Mouse (Mus musculus): ENCODE results near the gene Stk11. TPM values are rescaled to one million over a fixed set of nuclear protein-coding genes. Genes with fewer than 3 reads are reported as not detected.
A peak's percentile ranks its signal among the peaks of the same experiment; 100 is the strongest.

Stk11 gene
- total and polyA plus RNA-seq, 2 experiments from 2014 or later, result 12.3 to 97.3 TPM

GRCm38 (mm10) chr10:80133226-80133849, 17.7 kb downstream of the Stk11 start:
- H3K4me1 ChIP-seq (ENCODE audit: insufficient read depth, low read length), result peaks cover 20% of the 10 kb centered on the region
- no peaks in the 10 kb centered on the region for H3K27me3 ChIP-seq (ENCODE audit: insufficient read depth, low read length)
- WGBS, result 63% methylated on average over 8 of the region's 8 CpGs
- no peaks in the 10 kb centered on the region for H3K9me3 ChIP-seq (ENCODE audit: low read length)
- no peak overlapping the region for H3K27ac ChIP-seq (ENCODE audit: low read depth, low read length)
- H3K4me2 ChIP-seq (ENCODE audit: low read depth, low read length, poor library complexity, severe bottlenecking), result no peak overlapping the region
- H3K4me3 ChIP-seq (ENCODE audit: low read depth, low read length), result no peak overlapping the region
- no peak for ATAC-seq (ENCODE audit: low FRiP score)
- peak; percentile 36 for TF ChIP-seq CTCF (IDR thresholded peaks at IDR 0.05)
- H3K9ac ChIP-seq (replicated peaks; ENCODE audit: low read length, poor library complexity, severe bottlenecking), result no peak overlapping the region
- H3K36me3 ChIP-seq (ENCODE audit: insufficient read depth, low read length), result peaks cover 65% of the 10 kb centered on the region
- no peak for DNase-seq (ENCODE audit: low spot score)

GRCm38 (mm10) chr10:80134421-80134820, 18.8 kb downstream of the Stk11 start:
- no peak overlapping the region for H3K9ac ChIP-seq (replicated peaks; ENCODE audit: low read length, poor library complexity, severe bottlenecking)
- H3K9me3 ChIP-seq (ENCODE audit: low read length), result no peaks in the 10 kb centered on the region
- no peaks in the 10 kb centered on the region for H3K27me3 ChIP-seq (ENCODE audit: insufficient read depth, low read length)
- no peak overlapping the region for H3K27ac ChIP-seq (ENCODE audit: low read depth, low read length)
- no peak for DNase-seq (ENCODE audit: low spot score)
- peaks cover 20% of the 10 kb centered on the region for H3K4me1 ChIP-seq (ENCODE audit: insufficient read depth, low read length)
- H3K36me3 ChIP-seq (ENCODE audit: insufficient read depth, low read length), result peaks cover 54% of the 10 kb centered on the region
- H3K4me2 ChIP-seq (ENCODE audit: low read depth, low read length, poor library complexity, severe bottlenecking), result no peak overlapping the region
- 85% methylated on average over 9 of the region's 9 CpGs for WGBS
- H3K4me3 ChIP-seq (ENCODE audit: low read depth, low read length), result no peak overlapping the region
- no peak for TF ChIP-seq CTCF (IDR thresholded peaks at IDR 0.05)
- no peak for ATAC-seq (ENCODE audit: low FRiP score)

- peaks cover 47% of the 10 kb centered on the region for H3K36me3 ChIP-seq (ENCODE audit: insufficient read depth, low read length)
These were observed 19.6 kb downstream of the Stk11 start for GRCm38 (mm10) chr10:80135161-80135560.

GRCm38 (mm10) chr10:80135641-80136040, 20.0 kb downstream of the Stk11 start:
- H3K36me3 ChIP-seq (ENCODE audit: insufficient read depth, low read length), result peaks cover 44% of the 10 kb centered on the region
- no peak overlapping the region for H3K4me3 ChIP-seq (ENCODE audit: low read depth, low read length)
- WGBS, result 97% methylated on average over 1 of the region's 1 CpGs
- no peaks in the 10 kb centered on the region for H3K27me3 ChIP-seq (ENCODE audit: insufficient read depth, low read length)
- no peaks in the 10 kb centered on the region for H3K9me3 ChIP-seq (ENCODE audit: low read length)
- ATAC-seq (ENCODE audit: low FRiP score) (no peak), DNase-seq (ENCODE audit: low spot score) (no peak)
- peaks cover 20% of the 10 kb centered on the region for H3K4me1 ChIP-seq (ENCODE audit: insufficient read depth, low read length)
- TF ChIP-seq CTCF (IDR thresholded peaks at IDR 0.05), result no peak
- H3K27ac ChIP-seq (ENCODE audit: low read depth, low read length), result no peak overlapping the region
- no peak overlapping the region for H3K4me2 ChIP-seq (ENCODE audit: low read depth, low read length, poor library complexity, severe bottlenecking)
- no peak overlapping the region for H3K9ac ChIP-seq (replicated peaks; ENCODE audit: low read length, poor library complexity, severe bottlenecking)

More at GRCm38 (mm10) chr10:80135161-80135560, 19.6 kb downstream of the Stk11 start:
- ATAC-seq (ENCODE audit: low FRiP score) (no peak), DNase-seq (ENCODE audit: low spot score) (no peak)
- H3K27ac ChIP-seq (ENCODE audit: low read depth, low read length), result no peak overlapping the region
- H3K4me3 ChIP-seq (ENCODE audit: low read depth, low read length), result no peak overlapping the region
- H3K4me1 ChIP-seq (ENCODE audit: insufficient read depth, low read length), result peaks cover 20% of the 10 kb centered on the region
- H3K27me3 ChIP-seq (ENCODE audit: insufficient read depth, low read length), result no peaks in the 10 kb centered on the region
- no peak for TF ChIP-seq CTCF (IDR thresholded peaks at IDR 0.05)
- no peaks in the 10 kb centered on the region for H3K9me3 ChIP-seq (ENCODE audit: low read length)
- 89% methylated on average over 10 of the region's 10 CpGs for WGBS
- no peak overlapping the region for H3K9ac ChIP-seq (replicated peaks; ENCODE audit: low read length, poor library complexity, severe bottlenecking)
- H3K4me2 ChIP-seq (ENCODE audit: low read depth, low read length, poor library complexity, severe bottlenecking), result no peak overlapping the region

- Histone ChIP-seq H3K9ac (replicated peaks; ENCODE audit: low read length, poor library complexity, severe bottlenecking) (peak overlapping the region; percentile 99), H3K36me3 (ENCODE audit: insufficient read depth, low read length) (peaks cover 37% of the 10 kb centered on the region), H3K9me3 (ENCODE audit: low read length) (no peaks in the 10 kb centered on the region), H3K27ac (ENCODE audit: low read depth, low read length) (peak overlapping the region; percentile 97), H3K4me3 (ENCODE audit: low read depth, low read length) (peak overlapping the region; percentile 70), H3K27me3 (ENCODE audit: insufficient read depth, low read length) (no peaks in the 10 kb centered on the region), H3K4me1 (ENCODE audit: insufficient read depth, low read length) (peaks cover 20% of the 10 kb centered on the region), H3K4me2 (ENCODE audit: low read depth, low read length, poor library complexity, severe bottlenecking) (peak overlapping the region; percentile 89)
- WGBS, result 17% methylated on average over 42 of the region's 49 CpGs
- ATAC-seq (ENCODE audit: low FRiP score), result no peak
- no peak for TF ChIP-seq CTCF (IDR thresholded peaks at IDR 0.05)
- DNase-seq (ENCODE audit: low spot score), result no peak
These were observed 20.8 kb downstream of the Stk11 start for GRCm38 (mm10) chr10:80136179-80136951.

All from midbrain, postnatal 0 days (tissue).